Mouse (Mus musculus) adrenal gland, adult 2 months (tissue): ENCODE results near the gene Tsc2. TPM values are rescaled to one million over a fixed set of nuclear protein-coding genes. Genes with fewer than 3 reads are reported as not detected.

Source experiments
- DNase-seq: peaks from one replicate; pipeline ENCODE4 v3.0.0; 2021
- microRNA-seq, 2 experiments: library from miRNA; unstranded; fragments of <30 nt; microRNA quantifications; one replicate each; pipeline ENCODE4 v1.2.0; 2021
- polyA plus RNA-seq: library from polyadenylated mRNA; depleted of rRNA; stranded (reverse); fragments of >200 nt; gene quantifications from 2 replicates; pipeline ENCODE4 v1.2.3, GENCODE M21; 2012; rRNA removed
- total RNA-seq, 2 experiments: library from RNA; stranded (reverse); gene quantifications; 2 replicates each; pipeline ENCODE4 v1.2.3; 2021

Gene Tsc2
- total and polyA plus RNA-seq, 3 experiments: 83.5 to 180 (median 110) TPM

- no peak for DNase-seq
Observed at GRCm38 (mm10) chr17:24567034-24567779, 65.2 kb downstream of the Tsc2 start.

DNA sequence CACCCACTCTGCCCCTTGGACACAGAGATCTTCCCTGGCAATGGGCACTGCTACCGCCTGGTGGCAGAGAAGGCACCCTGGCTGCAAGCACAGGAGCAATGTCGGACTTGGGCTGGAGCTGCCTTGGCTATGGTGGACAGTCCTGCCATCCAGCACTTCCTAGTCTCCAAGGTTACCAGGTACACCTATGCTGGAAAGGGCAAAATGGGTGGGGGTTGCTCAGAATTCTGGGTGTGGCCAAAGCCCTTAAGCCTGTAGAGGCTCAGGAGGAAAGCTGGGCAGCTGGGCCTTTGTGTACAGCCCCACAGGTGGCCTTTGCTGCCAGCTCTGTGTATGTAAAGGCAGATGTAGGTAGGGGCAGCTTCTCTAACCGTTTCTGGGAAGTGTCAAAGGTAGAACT, 66.6 kb downstream of the Tsc2 start:
- DNase-seq: no peak

- no peak for DNase-seq
Observed at GRCm38 (mm10) chr17:24565092-24565491, 67.3 kb downstream of the Tsc2 start.

GRCm38 (mm10) chr17:24564422-24564821, 68.0 kb downstream of the Tsc2 start:
- DNase-seq: no peak

- DNase-seq: no peak
Observed at GRCm38 (mm10) chr17:24563638-24564037, 68.8 kb downstream of the Tsc2 start.

DNA sequence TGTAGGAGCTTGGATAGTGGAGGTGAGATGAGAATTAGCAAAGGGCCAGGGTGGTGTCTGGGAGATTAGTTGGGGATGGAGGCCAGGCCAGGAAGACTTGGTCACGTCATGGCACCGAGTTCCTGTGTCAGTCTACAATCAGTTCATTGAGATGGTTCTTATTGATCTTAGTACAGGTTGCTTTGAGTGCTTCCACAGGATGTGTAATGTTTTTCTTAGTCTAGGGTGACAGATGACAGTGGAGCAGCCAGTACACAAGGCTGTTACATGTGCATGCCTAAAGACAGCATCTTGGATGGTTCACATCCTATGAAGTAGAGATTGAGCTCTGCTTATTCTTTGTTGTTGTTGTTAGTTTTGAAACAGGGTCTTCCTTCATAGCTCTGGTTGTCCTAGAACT, 70.8 kb downstream of the Tsc2 start:
- DNase-seq: no peak

DNA sequence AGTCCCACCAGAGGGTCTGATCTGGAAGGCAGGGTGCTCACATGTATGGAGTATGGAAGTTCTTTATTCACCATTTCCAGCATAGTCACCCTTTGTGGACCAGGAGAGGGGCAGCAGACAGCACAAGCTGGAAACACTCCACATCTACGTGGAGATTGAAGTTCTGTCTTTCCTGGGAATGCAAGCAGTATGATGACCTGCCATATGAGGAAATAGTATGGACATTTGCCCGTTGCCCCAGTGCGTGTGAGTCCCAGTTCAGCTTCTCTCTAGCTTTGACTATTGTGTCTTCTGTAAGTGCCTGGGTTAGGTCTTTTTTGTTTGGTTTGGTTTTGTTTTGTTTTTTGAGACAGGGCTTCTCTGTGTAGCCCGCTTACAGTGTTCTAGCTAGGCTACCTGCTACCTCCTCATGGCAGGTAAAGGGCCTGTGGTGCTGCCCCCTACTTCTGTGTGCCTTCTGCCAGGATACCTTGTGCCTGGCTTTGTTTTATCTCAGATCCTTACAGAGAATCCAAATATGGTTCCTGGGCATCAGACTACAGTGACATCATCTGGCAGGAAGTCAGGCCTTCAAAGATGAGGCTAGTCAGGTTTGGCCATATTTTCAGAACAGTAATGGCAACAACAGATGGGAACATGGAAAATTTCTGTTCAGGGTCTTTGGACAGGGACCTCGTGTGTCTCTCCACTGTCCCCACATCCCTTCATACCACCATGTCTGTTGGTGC, 72.0 kb downstream of the Tsc2 start:
- DNase-seq: no peak

DNA sequence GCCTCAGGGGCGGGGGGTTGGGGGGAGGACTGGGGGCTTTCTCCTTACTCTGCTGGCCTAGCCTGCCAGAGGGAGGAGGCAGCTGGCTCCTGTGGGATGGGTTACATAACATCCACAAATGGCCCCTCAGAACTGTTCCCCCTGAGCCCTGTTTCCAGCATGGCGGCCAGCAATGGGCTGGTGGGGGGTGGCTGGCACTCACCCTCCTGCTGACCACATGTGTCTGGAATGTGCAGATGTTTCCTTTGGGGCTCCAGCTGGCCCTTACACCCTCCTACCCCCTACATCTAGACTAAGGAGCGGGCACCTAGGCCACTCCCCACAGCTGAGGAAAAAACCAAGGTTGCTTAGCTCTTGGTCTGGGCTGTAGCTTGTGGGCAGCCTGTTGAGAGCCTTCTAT, 73.3 kb downstream of the Tsc2 start:
- DNase-seq: no peak

GRCm38 (mm10) chr17:24558600-24559099, 73.8 kb downstream of the Tsc2 start:
- no peak for DNase-seq

- DNase-seq: no peak
Observed at GRCm38 (mm10) chr17:24557091-24557490, 75.3 kb downstream of the Tsc2 start.

GRCm38 (mm10) chr17:24551050-24551444, 81.4 kb downstream of the Tsc2 start:
- no peak for DNase-seq

GRCm38 (mm10) chr17:24550416-24551049, 81.9 kb downstream of the Tsc2 start:
- peak; percentile 89 for DNase-seq

GRCm38 (mm10) chr17:24549618-24550415, 82.6 kb downstream of the Tsc2 start, which contains the start of gene Pkd1:
Pkd1 (plus strand) TSS chr17:24549834.
- peak; percentile 100 for DNase-seq

GRCm38 (mm10) chr17:24548921-24549617, 83.4 kb downstream of the Tsc2 start:
- DNase-seq: peak; percentile 83

GRCm38 (mm10) chr17:24548435-24548834, 84.0 kb downstream of the Tsc2 start:
- no peak for DNase-seq

GRCm38 (mm10) chr17:24546234-24546633, 86.2 kb downstream of the Tsc2 start:
- DNase-seq: no peak

Small RNA genes lying within 50 kb of the gene (microRNA-seq; reads per million reads assigned to microRNA genes)
- 0.44 to 1.7 reads per million in 2 experiments for gene Gm24589

Other genes with a start within 250 kb of the Tsc2 start
- gene Rnps1, start 218.1 kb downstream of the Tsc2 start, total RNA-seq: 10 to 100 TPM; 61.4 to 70.3 TPM
- 84.4 and 95.2 TPM in 2 replicates for gene Rnps1, start 218.1 kb downstream of the Tsc2 start, polyA plus RNA-seq
- 100 to 1,000 TPM; 303 to 325 TPM for gene Eci1, start 206.0 kb downstream of the Tsc2 start, total RNA-seq
- 163 and 182 TPM in 2 replicates for gene Eci1, start 206.0 kb downstream of the Tsc2 start, polyA plus RNA-seq
- 1 to 10 TPM; 2.1 to 3.7 TPM for gene Dnase1l2, start 189.5 kb downstream of the Tsc2 start, total RNA-seq
- 1.8 and 4.1 TPM in 2 replicates for gene Dnase1l2, start 189.5 kb downstream of the Tsc2 start, polyA plus RNA-seq
- gene E4f1, start 162.3 kb downstream of the Tsc2 start, total RNA-seq: 10 to 100 TPM; 17.0 to 21.8 TPM
- gene E4f1, start 162.3 kb downstream of the Tsc2 start, polyA plus RNA-seq: 57.5 and 59.5 TPM in 2 replicates
- gene Pgp, start 162.2 kb downstream of the Tsc2 start, total RNA-seq: 100 to 1,000 TPM in 1 of 2 experiments, 10 to 100 TPM in 1; 65.0 to 104 TPM
- gene Pgp, start 162.2 kb downstream of the Tsc2 start, polyA plus RNA-seq: 254 TPM in 2 replicates
- gene Bricd5, start 158.7 kb downstream of the Tsc2 start, total RNA-seq: under 1 TPM; 0.38 to 0.69 TPM
- gene Bricd5, start 158.7 kb downstream of the Tsc2 start, polyA plus RNA-seq: 0.57 and 0.67 TPM in 2 replicates
- 10 to 100 TPM; 25.6 to 26.0 TPM for gene Mlst8, start 153.6 kb downstream of the Tsc2 start, total RNA-seq
- gene Mlst8, start 153.6 kb downstream of the Tsc2 start, polyA plus RNA-seq: 44.5 and 61.7 TPM in 2 replicates
- gene Caskin1, start 144.0 kb downstream of the Tsc2 start, total RNA-seq: 10 to 100 TPM; 19.4 to 28.7 TPM
- gene Caskin1, start 144.0 kb downstream of the Tsc2 start, polyA plus RNA-seq: 47.0 and 47.7 TPM in 2 replicates
- 100 to 1,000 TPM in 1 of 2 experiments, 10 to 100 TPM in 1; 91.4 to 105 TPM for gene Traf7, start 104.7 kb downstream of the Tsc2 start, total RNA-seq
- 152 and 167 TPM in 2 replicates for gene Traf7, start 104.7 kb downstream of the Tsc2 start, polyA plus RNA-seq
- gene Rab26, start 98.4 kb downstream of the Tsc2 start, total RNA-seq: 1 to 10 TPM in 1 of 2 experiments, under 1 TPM in 1; 0.98 to 1.8 TPM
- 0.65 and 1.1 TPM in 2 replicates for gene Rab26, start 98.4 kb downstream of the Tsc2 start, polyA plus RNA-seq
- gene Pkd1, start 82.8 kb downstream of the Tsc2 start, total RNA-seq: 10 to 100 TPM; 34.3 to 40.5 TPM
- gene Pkd1, start 82.8 kb downstream of the Tsc2 start, polyA plus RNA-seq: 73.2 and 73.3 TPM in 2 replicates
- 10 to 100 TPM in 1 of 2 experiments, 1 to 10 TPM in 1; 4.8 to 10.1 TPM for gene Nthl1, start 50 bp upstream of the Tsc2 start, total RNA-seq
- 9.4 and 13.8 TPM in 2 replicates for gene Nthl1, start 50 bp upstream of the Tsc2 start, polyA plus RNA-seq
- 10 to 100 TPM; 51.8 to 76.0 TPM for gene Slc9a3r2, start 17.7 kb upstream of the Tsc2 start, total RNA-seq
- 120 and 150 TPM in 2 replicates for gene Slc9a3r2, start 17.7 kb upstream of the Tsc2 start, polyA plus RNA-seq
- gene Npw, start 25.8 kb upstream of the Tsc2 start, total RNA-seq: not detected
- gene Npw, start 25.8 kb upstream of the Tsc2 start, polyA plus RNA-seq: 0.60 and 2.4 TPM in 2 replicates
- 10 to 100 TPM; 40.8 to 51.3 TPM for gene Zfp598, start 37.1 kb upstream of the Tsc2 start, total RNA-seq
- gene Zfp598, start 37.1 kb upstream of the Tsc2 start, polyA plus RNA-seq: 86.0 and 99.0 TPM in 2 replicates
- gene Syngr3, start 57.3 kb upstream of the Tsc2 start, total RNA-seq: 1 to 10 TPM; 2.0 to 2.4 TPM
- gene Syngr3, start 57.3 kb upstream of the Tsc2 start, polyA plus RNA-seq: 2.1 and 5.3 TPM in 2 replicates
- 10 to 100 TPM; 37.7 to 41.6 TPM for gene Gfer, start 63.5 kb upstream of the Tsc2 start, total RNA-seq
- 40.7 and 43.1 TPM in 2 replicates for gene Gfer, start 63.5 kb upstream of the Tsc2 start, polyA plus RNA-seq
- gene Noxo1, start 63.6 kb upstream of the Tsc2 start, total RNA-seq: 1 to 10 TPM; 2.8 to 6.4 TPM
- gene Noxo1, start 63.6 kb upstream of the Tsc2 start, polyA plus RNA-seq: 4.9 and 9.4 TPM in 2 replicates
- 10 to 100 TPM; 27.9 to 41.1 TPM for gene Tbl3, start 75.0 kb upstream of the Tsc2 start, total RNA-seq
- gene Tbl3, start 75.0 kb upstream of the Tsc2 start, polyA plus RNA-seq: 49.0 and 63.2 TPM in 2 replicates
- gene Rnf151, start 85.4 kb upstream of the Tsc2 start, total RNA-seq: not detected
- 0.25 and 0.61 TPM in 2 replicates for gene Rnf151, start 85.4 kb upstream of the Tsc2 start, polyA plus RNA-seq
- 100 to 1,000 TPM; 718 to 903 TPM for gene Rps2, start 85.5 kb upstream of the Tsc2 start, total RNA-seq
- 2,302 and 2,907 TPM in 2 replicates for gene Rps2, start 85.5 kb upstream of the Tsc2 start, polyA plus RNA-seq
- gene Ndufb10, start 91.8 kb upstream of the Tsc2 start, total RNA-seq: 100 to 1,000 TPM; 242 to 306 TPM
- 277 and 298 TPM in 2 replicates for gene Ndufb10, start 91.8 kb upstream of the Tsc2 start, polyA plus RNA-seq
- gene Rpl3l, start 95.2 kb upstream of the Tsc2 start, total RNA-seq: under 1 TPM in 1 of 2 experiments, not detected in 1; 0.28 TPM
- 0.17 TPM in 1 of 2 replicates, not detected in the other for gene Rpl3l, start 95.2 kb upstream of the Tsc2 start, polyA plus RNA-seq
- 100 to 1,000 TPM in 1 of 2 experiments, 10 to 100 TPM in 1; 95.7 to 101 TPM for gene Msrb1, start 104.0 kb upstream of the Tsc2 start, total RNA-seq
- gene Msrb1, start 104.0 kb upstream of the Tsc2 start, polyA plus RNA-seq: 108 and 118 TPM in 2 replicates
- gene Hs3st6, start 120.4 kb upstream of the Tsc2 start, total RNA-seq: 1 to 10 TPM; 1.8 to 1.9 TPM
- 7.5 TPM in 2 replicates for gene Hs3st6, start 120.4 kb upstream of the Tsc2 start, polyA plus RNA-seq
- gene Meiob, start 171.7 kb upstream of the Tsc2 start, total RNA-seq: 1 to 10 TPM in 1 of 2 experiments, under 1 TPM in 1; 0.86 to 1.5 TPM
- not detected in 2 replicates for gene Meiob, start 171.7 kb upstream of the Tsc2 start, polyA plus RNA-seq
- gene Hagh, start 207.5 kb upstream of the Tsc2 start, total RNA-seq: 100 to 1,000 TPM; 102 to 123 TPM
- gene Hagh, start 207.5 kb upstream of the Tsc2 start, polyA plus RNA-seq: 115 and 137 TPM in 2 replicates
- gene Fahd1, start 217.7 kb upstream of the Tsc2 start, total RNA-seq: 10 to 100 TPM; 25.4 to 43.4 TPM
- 11.7 and 16.6 TPM in 2 replicates for gene Fahd1, start 217.7 kb upstream of the Tsc2 start, polyA plus RNA-seq
- 1 to 10 TPM; 5.5 to 6.7 TPM for gene Igfals, start 233.4 kb upstream of the Tsc2 start, total RNA-seq
- gene Igfals, start 233.4 kb upstream of the Tsc2 start, polyA plus RNA-seq: 11.2 and 18.5 TPM in 2 replicates